Mouse (Mus musculus) erythroid progenitor cell, adult 5-6 weeks (primary cell): ENCODE measurements around the gene Gapt. TPM values are rescaled to one million over a fixed set of nuclear protein-coding genes. Genes with fewer than 3 reads are reported as not detected.
"Not testable (repeated sequence)": the region's sequence is repeated elsewhere in the genome, so short reads cannot be mapped to it uniquely, and the experiment has no call there.

Source experiments
- ATAC-seq: replicated peaks from 2 replicates; pipeline ENCODE4 v1.8.0; 2016; ENCODE audit warnings: moderate number of reproducible peaks, mild to moderate bottlenecking, moderate TSS enrichment, inconsistent platforms; ENCODE audit not compliant: poor library complexity, low FRiP score, severe bottlenecking
- total RNA-seq, 2 experiments: library from RNA; stranded (forward) in 1 of 2; stranded (reverse) in 1 of 2; fragments of 150-400 nt in 1 of 2; fragments of 186-747, 209-891 nt in 1 of 2; gene quantifications; 2 replicates each; pipeline versions ENCODE4 v1.2.3 to v1.2.4; 2015 to 2017; ENCODE audit warnings: low replicate concordance in 2 of 2

Gapt gene
- total RNA-seq (2015; ENCODE audit: low replicate concordance) (15.1 and 26.3 TPM in 2 replicates), total RNA-seq (2017; ENCODE audit: low replicate concordance) (0.77 and 2.3 TPM in 2 replicates)

- ATAC-seq: no peak
Measured at GRCm38 (mm10) chr13:110356941-110357340, at the start of gene Gapt. Gene Gapt, minus strand, starts transcription at chr13:110357199.

DNA sequence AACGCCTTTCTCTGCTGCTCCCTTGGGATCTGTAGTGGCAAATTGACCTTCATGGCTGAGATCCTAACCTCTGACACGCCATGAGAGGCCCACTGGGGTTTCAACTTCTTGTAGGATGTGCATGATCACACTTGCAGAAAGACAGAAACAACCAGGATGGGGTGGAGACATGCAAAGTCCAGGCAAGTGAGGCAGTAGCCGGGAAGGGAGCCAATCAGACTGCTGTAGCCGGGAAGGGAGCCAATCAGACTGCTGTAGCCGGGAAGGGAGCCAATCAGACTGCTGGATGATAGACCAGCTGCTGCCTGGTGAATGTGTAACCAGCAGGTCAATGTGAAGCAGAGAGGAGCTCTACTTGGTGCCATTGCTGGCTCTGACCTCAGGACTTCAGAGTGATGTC is 49.2 kb upstream of the Gapt start:
- no peak for ATAC-seq

DNA sequence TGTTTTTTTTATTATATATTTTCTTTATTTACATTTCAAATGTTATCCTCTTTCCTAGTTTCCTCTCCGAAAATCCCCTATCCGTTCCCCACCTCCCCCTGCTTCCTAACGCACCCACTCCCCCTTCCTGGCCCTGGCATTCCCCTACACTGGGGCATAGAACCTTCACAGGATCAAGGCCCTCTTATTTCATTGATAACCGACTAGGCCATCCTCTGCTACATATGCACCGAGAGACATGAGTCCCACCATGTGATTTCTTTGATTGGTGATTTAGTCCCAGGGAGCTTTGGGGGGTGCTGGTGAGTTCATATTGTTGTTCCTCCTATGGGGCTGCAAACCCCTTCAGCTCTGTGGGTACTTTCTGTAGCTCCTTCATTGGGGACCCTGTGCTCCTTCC is 47.7 kb upstream of the Gapt start:
- not testable (repeated sequence) for ATAC-seq

GRCm38 (mm10) chr13:110404059-110404458 is 47.1 kb upstream of the Gapt start:
- no peak for ATAC-seq

GRCm38 (mm10) chr13:110401877-110402276 is 44.9 kb upstream of the Gapt start:
- no peak for ATAC-seq

DNA sequence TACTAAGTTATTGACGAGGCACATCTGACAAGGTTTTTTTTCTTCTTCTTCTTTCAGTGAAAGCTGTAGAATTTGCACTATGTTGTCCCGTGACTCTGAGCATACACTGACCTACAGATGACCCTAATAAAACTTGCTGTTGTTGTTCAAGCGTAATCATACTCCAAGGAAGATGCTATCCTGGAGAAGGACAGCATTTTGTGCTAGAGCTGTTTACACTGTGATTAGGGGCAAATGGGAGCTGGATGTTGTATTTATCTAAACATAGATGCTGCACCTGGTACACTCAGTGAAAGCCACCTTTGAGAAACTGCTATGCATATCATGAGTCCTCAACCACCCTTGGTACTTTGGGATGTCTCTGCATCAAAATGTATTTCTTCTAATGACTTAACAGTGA is 44.4 kb upstream of the Gapt start:
- no peak for ATAC-seq

GRCm38 (mm10) chr13:110398513-110399270 is 41.7 kb upstream of the Gapt start:
- no peak for ATAC-seq

DNA sequence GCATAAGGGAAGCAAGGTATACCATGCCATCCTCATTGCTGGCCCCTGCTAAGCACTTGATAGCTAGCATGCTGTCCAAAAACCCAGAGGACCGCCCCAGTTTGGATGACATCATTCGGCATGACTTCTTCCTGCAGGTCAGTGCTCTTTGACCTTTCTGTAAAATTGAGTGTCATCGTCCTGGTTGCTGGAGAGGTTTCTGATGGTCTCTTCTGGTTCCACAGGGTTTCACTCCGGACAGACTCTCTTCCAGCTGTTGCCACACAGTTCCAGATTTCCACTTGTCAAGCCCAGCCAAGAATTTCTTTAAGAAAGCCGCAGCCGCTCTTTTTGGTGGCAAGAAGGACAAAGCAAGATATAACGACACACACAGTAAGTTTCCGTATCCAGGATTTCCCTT is 40.8 kb upstream of the Gapt start:
- ATAC-seq: no peak

DNA sequence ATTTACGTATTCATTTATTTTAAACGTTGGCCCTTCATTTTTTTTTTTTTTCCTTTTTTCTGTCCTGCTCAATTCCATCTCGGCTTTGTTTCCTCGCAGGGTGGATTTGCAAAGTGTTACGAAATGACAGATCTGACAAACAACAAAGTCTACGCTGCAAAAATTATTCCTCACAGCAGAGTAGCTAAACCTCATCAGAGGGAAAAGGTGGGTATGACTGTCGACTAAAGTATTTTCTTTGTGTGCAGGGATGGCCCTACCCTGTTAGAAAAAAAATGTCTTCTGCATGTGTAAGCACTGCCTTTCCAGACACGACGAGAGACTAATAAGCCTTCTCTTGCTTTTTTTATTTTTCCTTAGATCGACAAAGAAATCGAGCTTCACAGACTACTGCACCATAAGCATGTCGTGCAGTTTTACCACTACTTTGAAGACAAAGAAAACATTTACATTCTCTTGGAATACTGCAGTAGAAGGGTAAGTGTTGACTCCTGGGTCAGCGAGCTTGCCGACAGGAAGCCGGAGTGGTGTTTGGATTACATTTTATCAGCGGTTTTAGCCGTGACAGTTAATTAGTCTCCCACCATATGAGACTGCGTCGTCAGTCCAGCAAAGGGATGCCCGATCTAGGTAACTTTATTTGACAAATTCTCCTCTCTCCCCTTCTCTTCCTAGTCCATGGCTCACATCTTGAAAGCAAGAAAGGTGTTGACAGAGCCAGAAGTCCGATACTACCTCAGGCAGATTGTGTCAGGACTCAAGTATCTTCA is 39.1 kb upstream of the Gapt start:
- ATAC-seq: no peak

- ATAC-seq: peak; percentile 39
Measured at GRCm38 (mm10) chr13:110395179-110395794, 38.3 kb upstream of the Gapt start.

DNA sequence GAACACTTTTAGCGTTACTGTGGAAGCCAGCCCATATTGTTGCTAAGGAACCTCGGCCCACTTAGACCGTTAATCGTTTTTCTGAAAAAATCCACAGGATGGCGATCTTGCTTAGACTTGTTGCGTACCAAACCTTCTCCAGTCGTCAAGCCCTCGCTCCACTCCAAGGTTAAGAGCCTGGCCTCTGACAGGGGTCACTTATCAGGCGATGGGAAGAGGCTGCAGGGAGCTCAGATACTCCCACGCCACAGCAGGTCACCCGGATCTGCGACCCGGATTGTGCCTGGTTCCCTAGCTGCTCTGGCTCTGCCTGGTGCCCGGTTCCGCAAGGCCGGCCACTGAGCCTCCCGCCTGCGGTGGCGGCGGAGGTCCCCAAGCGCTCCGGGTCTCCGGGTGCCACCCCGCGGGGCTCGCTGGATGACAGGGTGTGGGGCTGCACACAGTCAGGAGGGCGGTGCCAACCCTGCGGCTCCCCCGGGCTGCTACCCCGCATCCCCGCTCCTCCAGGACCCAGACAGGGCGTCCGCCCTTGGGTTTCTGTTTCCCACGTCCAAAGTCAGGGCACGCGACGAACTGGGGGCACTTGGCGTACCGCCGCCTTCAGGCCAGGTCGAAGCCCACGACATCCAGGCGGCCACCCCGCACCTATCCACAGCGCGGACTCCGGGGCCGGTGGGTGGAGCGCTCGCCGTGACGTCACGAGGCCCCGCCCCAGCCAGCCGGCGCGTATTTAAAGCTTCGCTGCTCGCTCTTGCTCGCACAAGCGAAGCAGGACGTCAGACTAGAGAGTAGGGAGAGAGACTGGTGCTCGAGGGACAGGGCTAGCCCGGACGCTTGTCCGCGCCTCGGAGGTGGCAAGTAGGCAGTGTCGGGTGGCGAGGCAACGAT is 37.5 kb upstream of the Gapt start, which contains the start of gene Plk2:
Gene Plk2 (plus strand): TSS at position 756 of the 888 bp plus-strand sequence.
- peak; percentile 80 for ATAC-seq

- ATAC-seq: no peak
Measured at GRCm38 (mm10) chr13:110392631-110393030, 35.6 kb upstream of the Gapt start.

DNA sequence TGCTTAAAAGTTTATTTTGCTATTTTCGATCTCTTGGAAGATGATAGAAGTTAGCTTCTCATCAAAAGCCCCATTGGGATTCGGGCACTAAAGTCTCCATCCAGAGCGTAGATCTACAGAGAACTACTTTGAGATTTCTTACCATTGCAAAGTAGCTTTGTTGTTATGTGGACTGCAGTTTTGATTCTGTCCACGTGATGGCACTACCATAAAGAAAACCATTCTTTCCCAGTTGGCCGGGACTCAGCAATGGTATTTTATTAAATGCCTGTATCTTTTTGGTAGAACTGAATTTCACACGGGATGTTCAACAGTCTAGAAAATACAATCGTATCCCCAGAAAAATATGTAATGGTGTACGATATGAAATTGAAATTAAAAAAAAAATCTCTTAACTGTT is 35.2 kb upstream of the Gapt start:
- no peak for ATAC-seq

DNA sequence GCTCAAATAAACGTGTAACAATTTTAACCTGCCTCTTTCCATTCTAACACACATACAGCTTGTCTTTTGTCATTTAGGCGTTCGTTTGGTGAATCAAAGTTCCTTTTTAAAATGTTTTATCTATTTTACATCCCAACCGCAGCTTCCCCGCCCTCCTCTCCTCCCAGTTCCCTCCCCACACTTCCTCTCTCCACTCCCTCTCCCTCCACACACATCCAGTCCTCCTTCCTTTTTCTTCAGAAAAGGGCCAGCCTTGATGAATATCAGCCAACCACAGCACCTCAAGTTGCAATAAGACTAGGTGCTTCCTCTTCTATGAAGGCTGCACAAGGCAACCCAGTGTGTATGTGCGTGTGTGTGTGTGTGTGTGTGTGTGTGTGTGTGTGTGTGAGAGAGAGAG is 27.5 kb upstream of the Gapt start:
- ATAC-seq: no peak

GRCm38 (mm10) chr13:110382447-110382901 is 25.5 kb upstream of the Gapt start:
- peak; percentile 67 for ATAC-seq

DNA sequence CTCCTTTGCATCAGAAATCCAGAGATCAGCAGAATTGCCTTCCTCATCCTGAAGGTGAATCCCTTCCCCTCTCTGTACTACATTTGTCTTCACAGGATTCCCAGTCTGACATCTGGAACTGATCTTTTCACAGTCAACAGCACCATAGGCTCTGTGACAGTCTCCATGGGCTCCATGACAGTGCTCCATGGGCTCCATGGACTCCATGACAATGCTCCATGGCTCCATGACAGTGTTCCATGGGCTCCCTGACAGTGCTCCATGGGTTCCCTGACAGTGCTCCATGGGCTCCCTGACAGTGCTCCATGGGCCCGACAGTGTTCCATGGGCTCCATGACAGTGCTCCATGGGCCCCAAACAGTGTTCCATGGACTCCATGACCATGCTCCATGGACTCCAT is 12.7 kb upstream of the Gapt start:
- no peak for ATAC-seq

DNA sequence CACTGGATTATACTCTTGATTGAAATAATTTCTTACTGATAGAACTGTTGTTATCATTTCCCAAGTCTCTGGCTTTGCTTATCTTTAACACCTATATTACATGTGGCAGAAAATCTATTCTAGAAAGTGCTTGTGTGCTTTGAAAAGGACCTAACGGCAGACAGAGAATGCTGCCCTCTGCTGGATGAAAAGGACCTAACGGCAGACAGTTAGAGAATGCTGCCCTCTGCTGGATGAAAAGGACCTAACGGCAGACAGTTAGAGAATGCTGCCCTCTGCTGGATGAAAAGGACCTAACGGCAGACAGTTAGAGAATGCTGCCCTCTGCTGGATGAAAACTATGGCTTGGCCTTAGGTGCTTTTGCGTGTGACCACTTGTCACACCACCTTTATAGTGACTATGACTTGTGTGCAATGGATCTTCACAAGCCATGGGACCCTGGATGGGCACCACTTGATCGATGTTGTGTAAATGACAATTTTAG is 11.6 kb upstream of the Gapt start:
- ATAC-seq: peak; percentile 82

DNA sequence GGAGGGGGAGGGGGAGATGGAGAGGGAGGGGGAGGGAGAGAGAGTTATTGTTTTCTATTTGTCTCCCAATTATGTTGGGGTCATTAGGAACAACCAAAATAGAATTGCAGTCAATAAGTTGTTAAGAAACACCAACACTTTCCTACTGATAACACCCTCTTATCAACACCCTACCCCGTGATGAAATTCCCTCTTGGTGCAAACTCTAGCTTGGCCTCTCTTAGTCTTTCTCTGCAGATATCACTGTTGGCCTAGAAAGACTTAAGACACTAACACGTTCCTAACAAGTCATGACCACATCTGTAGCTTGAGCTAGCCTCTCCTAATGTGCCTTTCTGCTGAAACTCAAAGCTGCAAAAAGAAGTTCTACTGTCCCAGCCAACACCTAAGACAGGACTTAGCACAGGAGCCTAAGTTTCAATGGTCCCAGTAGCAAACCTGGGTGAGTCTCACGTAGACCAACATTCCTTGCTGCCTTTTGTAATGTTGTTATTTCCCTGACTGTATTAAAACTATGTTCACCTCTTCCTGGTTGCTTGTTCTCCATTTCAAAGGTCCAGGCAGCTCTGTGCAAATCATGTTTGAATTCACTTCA is 11.1 kb upstream of the Gapt start:
- ATAC-seq: peak; percentile 30

DNA sequence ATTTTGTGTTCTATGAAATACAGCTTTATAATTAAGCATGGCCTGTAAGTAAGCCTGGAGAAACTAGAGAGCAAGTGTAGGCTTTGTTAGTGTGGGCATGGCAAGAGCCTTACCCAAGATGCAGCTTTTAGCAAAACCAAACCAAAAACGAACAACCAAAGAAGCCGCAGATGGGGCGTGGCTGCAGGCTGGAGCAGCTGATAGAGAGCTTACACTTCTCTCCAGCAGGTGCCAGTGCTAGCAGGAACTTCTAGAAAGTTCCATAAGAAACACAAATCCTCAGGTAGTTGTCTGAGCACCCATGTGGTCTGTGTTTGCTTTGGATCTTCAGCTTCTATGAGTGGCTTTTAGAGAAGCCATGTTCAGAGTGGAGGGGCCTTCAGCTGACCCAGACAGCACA is 9.5 kb upstream of the Gapt start:
- peak; percentile 77 for ATAC-seq
